Mouse (Mus musculus): Measurements from ENCODE around the gene Ceacam18. TPM values are rescaled to one million over a fixed set of nuclear protein-coding genes. Genes with fewer than 3 reads are reported as not detected.

Ceacam18 gene
- not detected in 2 replicates for total RNA-seq (2014; rRNA removed; ENCODE audit: low replicate concordance)
- not detected in 2 replicates for polyA plus RNA-seq (2015; fragmentation: Nextera tagmentation; extraction: Ambion mirVana)

GRCm38 (mm10) chr7:43634500-43634899, at the start of gene Ceacam18:
Ceacam18 (plus strand) TSS chr7:43634707.
- no peak for DNase-seq (ENCODE audit: low spot score)
- Histone ChIP-seq H3K4me2 (ENCODE audit: low read depth, low read length) (no peak within 1 kb of the TSS), H3K9me3 (replicated peaks; ENCODE audit: control insufficient read depth, low read length) (no peaks in the 10 kb centered on the region), H3K27ac (ENCODE audit: low read depth) (no peak within 1 kb of the TSS), H3K4me1 (ENCODE audit: control insufficient read depth, insufficient read depth) (no peaks in the 10 kb centered on the region), H3K36me3 (replicated peaks; ENCODE audit: control insufficient read depth, insufficient read depth, low read length) (no peaks in the 10 kb centered on the region), H3K9ac (replicated peaks; ENCODE audit: low read depth, low read length) (no peak within 1 kb of the TSS), H3K4me3 (ENCODE audit: low read depth, low read length) (no peak within 1 kb of the TSS), H3K27me3 (ENCODE audit: control insufficient read depth, insufficient read depth, low read length) (no peaks in the 10 kb centered on the region)
- no peak for ATAC-seq (ENCODE audit: insufficient read depth, low read depth)
- TF ChIP-seq EP300 (IDR thresholded peaks at IDR 0.05; ENCODE audit: low read depth) (no peak), CTCF (IDR thresholded peaks at IDR 0.05; ENCODE audit: low read depth) (no peak)
- 40% methylated on average over 6 of the region's 6 CpGs for WGBS

GRCm38 (mm10) chr7:43584790-43585189, 49.7 kb upstream of the Ceacam18 start:
- H3K27me3 ChIP-seq (ENCODE audit: control insufficient read depth, insufficient read depth, low read length): no peaks in the 10 kb centered on the region
- TF ChIP-seq CTCF (IDR thresholded peaks at IDR 0.05; ENCODE audit: low read depth) (no peak), EP300 (IDR thresholded peaks at IDR 0.05; ENCODE audit: low read depth) (no peak)
- 87% methylated on average over 5 of the region's 5 CpGs for WGBS

GRCm38 (mm10) chr7:43601884-43602283, 32.6 kb upstream of the Ceacam18 start:
- Histone ChIP-seq H3K27me3 (ENCODE audit: control insufficient read depth, insufficient read depth, low read length) (no peaks in the 10 kb centered on the region), H3K4me2 (ENCODE audit: low read depth, low read length) (no peak overlapping the region), H3K4me1 (ENCODE audit: control insufficient read depth, insufficient read depth) (no peaks in the 10 kb centered on the region), H3K36me3 (replicated peaks; ENCODE audit: control insufficient read depth, insufficient read depth, low read length) (no peaks in the 10 kb centered on the region), H3K9me3 (replicated peaks; ENCODE audit: control insufficient read depth, low read length) (no peaks in the 10 kb centered on the region), H3K4me3 (ENCODE audit: low read depth, low read length) (no peak overlapping the region), H3K27ac (ENCODE audit: low read depth) (no peak overlapping the region), H3K9ac (replicated peaks; ENCODE audit: low read depth, low read length) (no peak overlapping the region)
- 32% methylated on average over 5 of the region's 5 CpGs for WGBS
- ATAC-seq (ENCODE audit: insufficient read depth, low read depth) (no peak), DNase-seq (ENCODE audit: low spot score) (no peak)
- no peak for TF ChIP-seq EP300 (IDR thresholded peaks at IDR 0.05; ENCODE audit: low read depth)
- TF ChIP-seq CTCF (IDR thresholded peaks at IDR 0.05; ENCODE audit: low read depth): no peak

More at GRCm38 (mm10) chr7:43584790-43585189, 49.7 kb upstream of the Ceacam18 start:
- H3K9ac ChIP-seq (replicated peaks; ENCODE audit: low read depth, low read length): no peak overlapping the region
- no peak overlapping the region for H3K4me2 ChIP-seq (ENCODE audit: low read depth, low read length)
- peaks cover 59% of the 10 kb centered on the region for H3K36me3 ChIP-seq (replicated peaks; ENCODE audit: control insufficient read depth, insufficient read depth, low read length)
- no peak overlapping the region for H3K4me3 ChIP-seq (ENCODE audit: low read depth, low read length)
- ATAC-seq (ENCODE audit: insufficient read depth, low read depth): no peak
- no peaks in the 10 kb centered on the region for H3K9me3 ChIP-seq (replicated peaks; ENCODE audit: control insufficient read depth, low read length)
- no peak for DNase-seq (ENCODE audit: low spot score)
- no peak overlapping the region for H3K27ac ChIP-seq (ENCODE audit: low read depth)
- H3K4me1 ChIP-seq (ENCODE audit: control insufficient read depth, insufficient read depth): 0 out of 2 replicates have a peak, but pooled peaks cover 5% of the 10 kb centered on the region

- Histone ChIP-seq H3K36me3 (replicated peaks; ENCODE audit: control insufficient read depth, insufficient read depth, low read length) (no peaks in the 10 kb centered on the region), H3K27ac (ENCODE audit: low read depth) (no peak within 1 kb of the TSS), H3K4me3 (ENCODE audit: low read depth, low read length) (peak within 1 kb of the TSS; percentile 20; the same call in 1 of the 2 replicates), H3K4me2 (ENCODE audit: low read depth, low read length) (peak within 1 kb of the TSS; percentile 47), H3K27me3 (ENCODE audit: control insufficient read depth, insufficient read depth, low read length) (0 out of 2 replicates have a peak, but pooled peaks cover 3% of the 10 kb centered on the region), H3K9ac (replicated peaks; ENCODE audit: low read depth, low read length) (no peak within 1 kb of the TSS), H3K9me3 (replicated peaks; ENCODE audit: control insufficient read depth, low read length) (no peaks in the 10 kb centered on the region), H3K4me1 (ENCODE audit: control insufficient read depth, insufficient read depth) (no peaks in the 10 kb centered on the region)
- no peak for TF ChIP-seq CTCF (IDR thresholded peaks at IDR 0.05; ENCODE audit: low read depth)
- TF ChIP-seq EP300 (IDR thresholded peaks at IDR 0.05; ENCODE audit: low read depth): no peak
- DNase-seq (ENCODE audit: low spot score) (no peak), ATAC-seq (ENCODE audit: insufficient read depth, low read depth) (peak; percentile 84; the same call in 1 of the 2 replicates)
- WGBS: 18% methylated on average over 41 of the region's 41 CpGs
Observed at GRCm38 (mm10) chr7:43606896-43607742, 27.4 kb upstream of the Ceacam18 start, which contains the start of gene Zfp819. Zfp819 (plus strand) TSS chr7:43607169.

GRCm38 (mm10) chr7:43607743-43608287, 26.7 kb upstream of the Ceacam18 start:
- TF ChIP-seq EP300 (IDR thresholded peaks at IDR 0.05; ENCODE audit: low read depth) (no peak), CTCF (IDR thresholded peaks at IDR 0.05; ENCODE audit: low read depth) (no peak)
- Histone ChIP-seq H3K36me3 (replicated peaks; ENCODE audit: control insufficient read depth, insufficient read depth, low read length) (no peaks in the 10 kb centered on the region), H3K27me3 (ENCODE audit: control insufficient read depth, insufficient read depth, low read length) (0 out of 2 replicates have a peak, but pooled peaks cover 3% of the 10 kb centered on the region), H3K4me1 (ENCODE audit: control insufficient read depth, insufficient read depth) (no peaks in the 10 kb centered on the region), H3K9me3 (replicated peaks; ENCODE audit: control insufficient read depth, low read length) (no peaks in the 10 kb centered on the region), H3K4me2 (ENCODE audit: low read depth, low read length) (no peak overlapping the region), H3K4me3 (ENCODE audit: low read depth, low read length) (no peak overlapping the region), H3K9ac (replicated peaks; ENCODE audit: low read depth, low read length) (no peak overlapping the region), H3K27ac (ENCODE audit: low read depth) (no peak overlapping the region)
- WGBS: 46% methylated on average over 5 of the region's 5 CpGs
- no peak for DNase-seq (ENCODE audit: low spot score)
- no peak for ATAC-seq (ENCODE audit: insufficient read depth, low read depth)
